Mouse (Mus musculus): ENCODE data around the gene Rai14. TPM values are rescaled to one million over a fixed set of nuclear protein-coding genes. Genes with fewer than 3 reads are reported as not detected.

Gene Rai14
- total and polyA plus RNA-seq, 3 experiments: not detected

DNA sequence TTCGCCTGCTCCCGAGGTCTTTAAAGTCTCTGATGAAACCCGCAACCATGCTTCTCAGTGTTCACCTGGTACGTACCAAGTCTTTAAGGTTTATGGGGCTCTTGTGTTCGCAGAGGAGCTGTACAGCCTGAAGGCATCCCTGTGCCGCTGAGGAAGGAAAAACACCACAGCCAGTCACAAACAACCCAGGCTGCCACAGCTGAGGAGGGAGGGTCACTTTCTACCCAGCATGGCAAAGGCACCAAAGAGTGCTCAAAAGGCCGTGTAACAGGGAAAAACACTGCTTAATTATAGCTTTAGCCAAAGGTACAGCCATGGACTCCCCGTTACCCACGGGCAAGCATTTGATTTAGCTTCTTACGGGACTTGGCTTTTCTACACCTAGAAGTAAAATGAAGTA lies 119.5 kb downstream of the Rai14 start:
- Histone ChIP-seq H3K79me2 (ENCODE audit: control insufficient read depth, insufficient read depth, low read length, poor library complexity) (no peaks in the 10 kb centered on the region), H3K9me3 (replicated peaks; ENCODE audit: insufficient read depth, low read length) (no peaks in the 10 kb centered on the region), H3K4me1 (ENCODE audit: control insufficient read depth in 1 of 2, insufficient read depth in 2 of 2, low read length in 2 of 2) (peaks cover 0 to 7% of the 10 kb centered on the region in 2 experiments; a peak in 2 of 4 replicates), H3K4me3 (ENCODE audit: control insufficient read depth in 1 of 2, insufficient read depth in 1 of 2, low read depth in 2 of 2, low read length in 2 of 2) (no peak overlapping the region), H3K27me3 (ENCODE audit: control insufficient read depth in 1 of 2, insufficient read depth in 2 of 2, low read length in 2 of 2) (no peaks in the 10 kb centered on the region), H3K27ac (ENCODE audit: control insufficient read depth, low read depth, low read length) (no peak overlapping the region), H3K9ac (ENCODE audit: control insufficient read depth, low read depth, low read length, poor library complexity, severe bottlenecking) (no peak overlapping the region), H3K36me3 (ENCODE audit: control insufficient read depth in 1 of 2, insufficient read depth in 2 of 2, low read length in 2 of 2) (peaks cover 0 to 5% of the 10 kb centered on the region in 2 experiments; a peak in 2 of 4 replicates)
- no peak for DNase-seq (ENCODE audit: low read depth, low spot score)
- TF ChIP-seq TCF12 (IDR thresholded peaks at IDR 0.05; ENCODE audit: low read depth, low read length) (no peak), MAX (IDR thresholded peaks at IDR 0.05; ENCODE audit: low read length) (no peak), ZNF384 (IDR thresholded peaks at IDR 0.05; ENCODE audit: low read depth, low read length) (no peak), USF2 (IDR thresholded peaks at IDR 0.05; ENCODE audit: borderline replicate concordance in 1 of 2, insufficient read depth in 1 of 2, low read depth in 1 of 2, low read length in 2 of 2) (no peak), HCFC1 (IDR thresholded peaks at IDR 0.05; ENCODE audit: low read depth, low read length) (no peak), RCOR1 (IDR thresholded peaks at IDR 0.05; ENCODE audit: low read depth, low read length) (no peak), CHD1 (IDR thresholded peaks at IDR 0.05; ENCODE audit: low read depth, low read length) (no peak), EP300 (IDR thresholded peaks at IDR 0.05; ENCODE audit: low read depth in 1 of 2, low read length in 2 of 2) (no peak), GATA1 (IDR thresholded peaks at IDR 0.05; ENCODE audit: low read depth, low read length) (no peak), TBP (IDR thresholded peaks at IDR 0.05; ENCODE audit: low read depth, low read length) (no peak), MYB (IDR thresholded peaks at IDR 0.05; ENCODE audit: low read depth, low read length) (no peak), NRF1 (IDR thresholded peaks at IDR 0.05; ENCODE audit: insufficient read depth, low read depth, low read length, poor library complexity, severe bottlenecking) (no peak), ZKSCAN1 (IDR thresholded peaks at IDR 0.05; ENCODE audit: low read depth, low read length) (no peak), JUND (IDR thresholded peaks at IDR 0.05; ENCODE audit: low read depth, low read length) (no peak)

DNA sequence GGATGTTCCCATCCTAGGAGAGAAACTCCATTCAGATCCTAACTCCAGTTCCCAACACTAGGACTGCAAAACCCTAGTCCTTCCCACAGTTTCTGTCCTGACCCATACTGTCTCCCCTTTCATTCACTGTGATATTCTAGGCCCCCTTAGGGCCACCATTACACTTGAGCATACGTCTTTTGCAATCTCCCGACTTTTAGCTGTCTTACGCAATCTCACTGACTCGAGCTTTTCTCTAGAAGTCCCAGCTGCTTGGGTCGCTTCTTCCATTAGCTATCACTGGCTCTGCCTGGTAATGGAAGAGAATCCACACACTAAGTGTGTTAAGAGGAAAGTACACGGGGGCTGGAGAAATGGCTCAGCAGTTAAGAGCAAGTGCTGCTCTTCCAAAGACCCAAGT lies 121.3 kb downstream of the Rai14 start:
- Histone ChIP-seq H3K4me3 (ENCODE audit: control insufficient read depth in 1 of 2, insufficient read depth in 1 of 2, low read depth in 2 of 2, low read length in 2 of 2) (no peak overlapping the region), H3K36me3 (ENCODE audit: control insufficient read depth in 1 of 2, insufficient read depth in 2 of 2, low read length in 2 of 2) (no peaks in the 10 kb centered on the region), H3K4me1 (ENCODE audit: control insufficient read depth in 1 of 2, insufficient read depth in 2 of 2, low read length in 2 of 2) (no peaks in the 10 kb centered on the region), H3K79me2 (ENCODE audit: control insufficient read depth, insufficient read depth, low read length, poor library complexity) (no peaks in the 10 kb centered on the region), H3K9me3 (replicated peaks; ENCODE audit: insufficient read depth, low read length) (no peaks in the 10 kb centered on the region), H3K9ac (ENCODE audit: control insufficient read depth, low read depth, low read length, poor library complexity, severe bottlenecking) (no peak overlapping the region), H3K27ac (ENCODE audit: control insufficient read depth, low read depth, low read length) (no peak overlapping the region), H3K27me3 (ENCODE audit: control insufficient read depth in 1 of 2, insufficient read depth in 2 of 2, low read length in 2 of 2) (no peaks in the 10 kb centered on the region)
- no peak for TF ChIP-seq TBP (IDR thresholded peaks at IDR 0.05; ENCODE audit: low read depth, low read length)
- no peak for TF ChIP-seq UBTF (IDR thresholded peaks at IDR 0.05; ENCODE audit: borderline replicate concordance, insufficient read depth, low read depth, low read length)
- no peak for TF ChIP-seq SIN3A (IDR thresholded peaks at IDR 0.05; ENCODE audit: low read length)
- TF ChIP-seq GATA1 (IDR thresholded peaks at IDR 0.05; ENCODE audit: low read depth, low read length): no peak
- TF ChIP-seq POLR2AphosphoS2 (IDR thresholded peaks at IDR 0.05; ENCODE audit: low read length): no peak
- TF ChIP-seq MAFK (IDR thresholded peaks at IDR 0.05; ENCODE audit: borderline replicate concordance, low read depth, low read length): no peak
- TF ChIP-seq TCF12 (IDR thresholded peaks at IDR 0.05; ENCODE audit: low read depth, low read length): no peak
- no peak for TF ChIP-seq CTCF (IDR thresholded peaks at IDR 0.05 in 2 of 3, conservative IDR thresholded peaks at IDR 0.05 in 1 of 3; ENCODE audit: control insufficient read depth in 1 of 3, insufficient read depth in 1 of 3, low read depth in 2 of 3, low read length in 3 of 3, poor library complexity in 1 of 3, severe bottlenecking in 1 of 3)
- no peak for DNase-seq (ENCODE audit: low read depth, low spot score)

Data from MEL (cell line).